Mouse (Mus musculus) neutrophil, adult 83 days (primary cell): ENCODE measurements around the gene Grhpr. TPM values are rescaled to one million over a fixed set of nuclear protein-coding genes. Genes with fewer than 3 reads are reported as not detected.

Source experiments
- total RNA-seq, 2 experiments: library from RNA; stranded (reverse); gene quantifications; one replicate each; pipeline ENCODE4 v1.2.4; 2023

Gene Grhpr
- 1 to 10 TPM; 4.1 to 6.1 TPM for total RNA-seq

GRCm38 (mm10) chr4:44981280-44981973, at the start of gene Grhpr:
TSS of gene Grhpr (plus strand) at chr4:44981395.

DNA sequence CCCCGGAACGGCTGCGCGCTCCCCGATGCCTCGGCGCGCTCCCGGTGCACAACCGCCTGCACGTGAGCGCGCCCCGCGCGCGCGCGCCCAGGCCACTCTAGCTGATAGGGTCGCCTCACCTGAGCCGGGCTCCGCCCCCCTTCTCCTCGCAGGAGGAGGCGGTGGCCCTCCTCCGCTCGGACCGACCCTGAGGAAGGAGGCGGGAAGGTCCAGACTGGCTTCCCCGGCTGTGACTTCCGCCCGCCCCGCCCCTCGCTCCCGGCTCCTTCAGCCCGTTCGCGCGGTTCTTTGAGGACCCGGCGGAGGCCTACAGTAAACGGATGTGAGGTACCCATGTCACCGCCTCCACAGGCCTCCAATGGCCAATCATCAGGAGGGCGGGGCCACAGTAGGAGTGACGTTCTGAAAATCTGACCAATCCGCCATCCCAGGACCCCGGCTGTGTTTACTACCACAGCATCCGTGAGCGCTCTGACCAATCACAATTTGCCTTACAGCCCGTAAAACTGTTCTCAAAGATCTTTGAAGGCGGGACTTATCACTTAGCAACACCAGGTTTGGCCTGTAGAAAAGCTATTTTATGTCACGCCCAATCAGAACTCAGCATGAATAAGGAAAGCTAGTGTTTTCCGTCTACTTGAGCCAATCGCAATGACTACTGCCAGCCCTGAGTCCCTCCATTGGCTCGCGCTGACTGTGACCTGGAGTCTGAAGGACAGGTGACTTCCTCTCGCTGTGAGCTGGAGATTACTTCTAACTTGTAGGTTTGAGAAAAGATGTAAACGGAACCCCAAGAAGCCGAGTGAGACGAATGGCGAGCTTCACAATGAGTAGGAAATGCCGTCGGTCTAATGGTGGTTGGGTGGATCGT, 31.1 kb downstream of the Grhpr start, which contains the start of gene Zbtb5:
TSS of gene Zbtb5 (minus strand) at position 308 of the 871 bp plus-strand sequence.

DNA sequence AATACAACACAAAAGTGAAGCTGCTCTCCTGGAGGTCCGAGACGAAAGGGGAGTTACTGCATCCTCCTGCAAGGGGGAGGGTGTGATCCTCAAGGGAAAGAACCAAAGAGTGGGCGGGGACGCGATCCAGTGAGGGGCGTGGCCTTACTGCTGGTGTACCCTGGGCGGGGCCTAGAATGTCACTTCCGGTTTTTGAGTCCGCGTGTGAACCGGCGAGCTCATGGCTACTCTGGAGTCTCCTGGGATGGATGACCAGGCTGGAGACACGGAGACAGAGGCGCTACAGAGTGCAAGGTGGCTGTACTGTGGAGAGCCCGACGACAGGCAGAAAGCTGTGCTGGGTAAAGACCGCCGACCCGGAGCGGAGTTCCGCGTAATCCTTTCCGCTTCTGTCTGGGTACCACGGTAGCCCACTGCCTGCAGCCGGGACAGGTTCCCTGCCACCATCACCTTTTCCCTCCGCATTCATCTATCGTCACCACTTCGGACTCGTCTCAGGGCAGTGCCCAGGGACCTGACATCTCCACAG, 37.3 kb downstream of the Grhpr start, which contains the start of gene Polr1e:
TSS of gene Polr1e (plus strand) at position 132 of the 529 bp plus-strand sequence.

Other genes starting within 250 kb of the Grhpr start
- 10 to 100 TPM; 39.5 to 40.0 TPM for gene Zcchc7, start 225.5 kb upstream of the Grhpr start, total RNA-seq
- 1 to 10 TPM; 6.6 to 7.1 TPM for gene Zbtb5, start 31.0 kb downstream of the Grhpr start, total RNA-seq
- gene Polr1e, start 37.2 kb downstream of the Grhpr start, total RNA-seq = 10 to 100 TPM in 1 of 2 experiments, 1 to 10 TPM in 1; 7.5 to 10.3 TPM
- gene Fbxo10, start 103.2 kb downstream of the Grhpr start, total RNA-seq = 10 to 100 TPM; 12.7 to 18.5 TPM
- gene Tomm5, start 126.7 kb downstream of the Grhpr start, total RNA-seq = 10 to 100 TPM; 27.9 to 32.6 TPM
- gene Frmpd1, start 203.5 kb downstream of the Grhpr start, total RNA-seq = under 1 TPM; 0.07 to 0.09 TPM